Mouse (Mus musculus) brain, embryonic 18.5 days (tissue): Measurements from ENCODE around the gene Asb15.

Experiments
- DNase-seq: peaks from one replicate; pipeline ENCODE4 v3.0.0-alpha.2; 2012; ENCODE audit warnings: low read depth, low spot score

Gene Asb15

DNA sequence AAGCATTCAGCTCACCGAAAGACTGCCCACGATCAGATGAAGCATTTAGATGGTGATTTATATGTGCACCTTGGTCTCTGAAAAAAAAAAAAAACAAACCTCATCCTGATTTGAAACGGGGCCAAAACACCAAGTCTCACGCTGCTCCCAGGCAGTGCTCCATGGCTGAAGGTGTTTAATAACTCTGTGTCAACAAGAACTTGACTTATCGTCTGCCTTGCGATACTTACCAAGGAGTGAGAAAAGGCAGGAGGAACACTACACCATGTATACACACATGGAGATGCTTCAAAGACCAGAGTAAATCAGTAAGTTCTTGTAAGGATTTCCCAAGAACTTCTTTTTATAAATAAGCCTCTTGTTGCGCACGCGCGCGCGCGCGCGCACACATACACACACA is 79.6 kb downstream of the Asb15 start:
- no peak for DNase-seq

DNA sequence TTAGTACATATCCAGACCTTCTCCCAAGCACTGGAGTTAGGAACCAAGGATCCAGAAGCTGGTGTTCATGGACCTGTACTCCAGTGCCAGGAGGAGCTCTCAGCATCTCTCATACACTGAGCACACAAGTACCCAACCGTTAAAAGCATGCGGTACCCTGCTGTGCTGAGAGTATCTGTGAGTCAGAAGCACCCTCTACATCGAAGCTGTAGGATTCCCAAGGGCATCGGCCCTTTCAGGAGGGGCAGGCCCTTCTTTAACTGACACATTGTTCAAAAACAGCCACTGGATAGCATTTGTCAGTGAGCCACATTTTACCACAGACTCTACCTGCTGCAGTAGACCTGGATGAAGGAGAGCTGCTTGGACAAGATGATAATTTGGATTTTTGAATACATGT is 80.2 kb downstream of the Asb15 start:
- DNase-seq: no peak

DNA sequence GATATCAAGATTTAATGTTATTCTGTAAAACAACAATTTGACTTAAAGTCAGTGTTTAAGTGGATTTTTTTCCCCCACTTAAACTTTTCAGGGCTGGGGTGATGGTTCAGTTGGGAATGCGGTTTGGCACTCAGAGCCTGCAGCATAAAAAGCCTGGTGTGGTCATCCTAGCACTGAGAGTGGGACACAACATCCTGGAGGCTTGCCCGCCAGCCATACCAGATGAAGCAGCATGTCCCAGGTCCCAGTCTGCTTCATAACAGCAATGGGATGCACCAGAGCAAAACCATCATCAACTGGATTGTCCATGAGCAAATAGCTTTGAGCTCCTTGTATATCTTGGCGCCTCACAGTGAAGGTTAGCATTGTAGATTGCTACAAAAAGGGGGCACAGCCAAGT is 80.7 kb downstream of the Asb15 start:
- DNase-seq: no peak

DNA sequence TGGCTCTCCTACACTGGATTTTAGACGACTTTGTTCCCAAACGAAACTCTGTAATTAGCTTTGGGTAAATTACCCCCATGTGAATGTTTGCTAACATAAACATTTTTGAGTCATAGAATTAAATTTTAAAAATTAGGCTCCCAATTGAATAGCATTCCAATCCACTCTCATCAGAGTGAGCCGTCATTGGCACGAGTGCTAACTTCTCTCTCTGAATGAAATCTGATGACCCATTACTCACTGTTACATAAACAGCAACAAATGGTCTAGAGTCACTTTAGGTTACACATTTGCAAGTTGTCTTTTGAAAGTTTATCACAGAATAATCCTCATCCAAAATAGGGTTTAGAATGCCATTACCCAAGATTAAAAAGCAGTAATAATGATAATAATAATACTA is 81.6 kb downstream of the Asb15 start:
- DNase-seq: no peak

DNA sequence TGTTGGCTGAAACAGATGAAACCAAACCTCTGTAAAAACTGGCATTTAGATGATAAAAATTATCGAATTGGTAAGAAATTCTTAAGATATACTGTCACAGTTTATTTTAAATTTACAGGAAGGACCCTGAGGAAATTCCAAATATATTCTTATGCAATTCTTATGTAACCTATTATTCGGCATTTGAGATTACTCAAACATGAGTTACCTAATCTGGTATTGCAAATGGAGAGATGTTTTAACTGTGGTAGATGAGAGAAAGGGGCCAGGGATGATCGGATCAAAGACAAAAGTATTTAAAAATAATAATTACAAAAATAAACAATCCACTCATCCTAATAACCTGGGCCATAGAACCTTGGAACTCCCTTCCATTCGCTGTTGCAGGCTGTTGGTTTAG is 82.4 kb downstream of the Asb15 start:
- DNase-seq: no peak

DNA sequence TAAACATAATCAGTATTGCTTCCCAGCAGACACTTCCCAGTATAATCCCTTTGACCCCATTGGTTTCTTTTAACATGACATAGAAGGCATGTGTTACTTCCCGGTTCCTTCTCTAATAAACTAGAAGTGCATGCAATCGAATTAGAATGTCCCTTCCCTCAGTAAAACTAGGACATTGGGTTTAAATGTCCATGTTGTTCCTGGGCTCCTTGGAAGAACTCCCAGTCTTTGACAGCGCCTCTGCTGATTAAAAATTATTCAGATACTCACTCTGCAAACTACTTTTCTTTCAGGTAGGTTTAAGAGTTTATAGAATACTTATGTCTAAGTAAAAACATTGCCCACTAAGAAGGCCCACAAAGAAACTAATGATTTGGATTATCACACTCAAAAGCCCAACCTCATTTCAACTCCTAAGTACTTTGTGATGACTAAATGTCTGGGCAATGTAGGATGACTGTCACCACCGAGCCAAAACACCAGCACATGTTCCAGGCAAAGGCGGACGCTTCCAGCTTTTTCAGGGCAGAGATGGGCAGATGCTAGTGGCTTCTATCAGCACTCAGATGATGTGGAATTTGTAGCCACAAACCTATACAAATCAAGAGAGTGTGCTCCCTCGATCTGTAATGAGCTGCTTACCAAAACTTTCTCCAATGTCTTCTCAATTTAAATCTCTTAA is 84.3 kb downstream of the Asb15 start:
- DNase-seq: no peak

DNA sequence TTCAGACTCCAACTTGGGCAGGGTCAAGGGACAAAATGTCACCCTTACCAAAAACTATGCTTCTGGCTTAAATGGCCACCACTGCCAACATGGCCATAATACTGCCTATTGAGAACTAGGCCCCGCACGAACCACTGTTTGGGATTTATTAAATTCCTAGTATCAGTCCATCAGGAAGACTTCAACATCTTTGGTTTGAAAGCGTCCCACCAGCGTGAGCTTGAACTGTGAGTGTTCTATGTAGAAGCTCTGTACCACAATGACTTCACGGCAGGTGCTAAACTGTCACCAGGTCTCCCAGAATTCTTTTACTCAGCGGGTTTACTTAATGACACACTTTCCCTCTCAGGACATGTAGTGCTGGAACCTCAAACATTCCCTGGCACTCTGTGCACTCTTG is 85.4 kb downstream of the Asb15 start:
- no peak for DNase-seq

DNA sequence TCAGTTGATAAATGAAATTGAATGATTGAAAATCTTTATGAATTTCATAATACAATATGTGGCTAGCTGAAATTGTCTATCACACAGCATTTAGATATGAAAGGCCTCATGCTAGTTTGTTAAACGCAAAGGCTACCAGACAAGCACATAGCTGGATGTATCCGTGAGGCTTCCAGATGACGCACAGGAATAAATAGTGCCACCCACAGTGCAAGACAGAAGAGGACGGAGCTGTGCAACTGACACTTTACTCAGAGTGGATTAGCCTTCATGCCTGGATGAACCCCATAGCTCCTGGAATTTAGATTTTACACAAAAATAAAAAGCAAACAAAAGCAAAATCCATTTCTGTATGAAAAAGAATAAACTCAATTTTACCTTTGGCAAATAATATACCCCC is 86.0 kb downstream of the Asb15 start:
- DNase-seq: no peak

DNA sequence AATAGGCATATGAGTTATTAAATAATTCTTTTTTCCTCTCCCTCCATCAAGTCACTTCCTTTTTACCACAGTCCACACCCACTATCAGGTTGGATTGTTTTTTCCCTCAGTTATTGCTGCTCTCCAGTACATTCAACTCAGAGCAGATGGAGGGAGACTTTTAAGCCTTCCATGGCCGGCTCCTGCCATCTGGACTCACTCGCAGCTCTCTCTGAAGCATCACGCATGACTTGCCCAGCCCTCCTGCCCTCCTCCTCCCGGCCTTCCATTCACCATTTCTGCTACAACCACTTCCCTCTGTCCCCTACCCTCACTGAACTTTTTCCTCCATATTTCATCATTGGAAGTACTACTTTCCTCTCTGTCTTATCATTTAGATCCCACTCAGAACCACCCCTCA is 88.8 kb downstream of the Asb15 start:
- DNase-seq: no peak

DNA sequence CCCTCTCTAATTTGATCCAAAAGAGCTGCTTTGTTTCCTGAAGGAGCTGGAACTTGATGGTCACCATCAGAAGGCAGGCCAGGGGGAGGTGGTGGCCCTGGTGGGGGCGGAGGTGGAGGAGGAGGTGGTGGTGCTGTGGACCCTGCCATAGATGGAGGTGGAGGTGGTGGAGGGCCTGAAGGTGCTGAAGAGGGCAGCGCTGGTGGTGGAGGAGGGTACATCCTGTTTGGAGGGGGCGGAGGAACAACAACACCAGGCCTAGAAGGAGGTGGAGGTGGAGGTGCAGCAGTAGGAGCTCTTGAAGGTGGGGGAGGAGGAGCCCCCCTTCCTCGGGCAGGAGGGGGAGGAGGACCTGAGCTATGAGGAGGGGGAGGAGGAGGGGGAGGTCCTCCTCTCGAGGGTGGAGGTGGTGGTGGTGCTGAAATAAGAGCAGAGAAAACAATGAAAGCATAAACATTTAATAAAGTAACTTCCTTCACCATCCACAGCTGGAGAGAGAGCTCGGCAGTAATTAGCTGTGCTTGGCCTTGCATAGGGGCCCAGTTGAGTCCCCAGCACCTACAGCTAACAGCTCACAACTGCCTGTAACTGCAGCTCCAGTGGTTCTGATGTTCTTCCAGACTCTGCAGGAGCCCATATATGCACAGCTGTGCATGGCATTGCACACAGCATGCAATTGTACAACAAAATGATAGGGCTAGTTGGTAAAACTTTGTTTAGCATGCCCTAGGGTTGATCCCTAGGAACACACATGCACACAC is 91.5 kb downstream of the Asb15 start:
- no peak for DNase-seq

DNA sequence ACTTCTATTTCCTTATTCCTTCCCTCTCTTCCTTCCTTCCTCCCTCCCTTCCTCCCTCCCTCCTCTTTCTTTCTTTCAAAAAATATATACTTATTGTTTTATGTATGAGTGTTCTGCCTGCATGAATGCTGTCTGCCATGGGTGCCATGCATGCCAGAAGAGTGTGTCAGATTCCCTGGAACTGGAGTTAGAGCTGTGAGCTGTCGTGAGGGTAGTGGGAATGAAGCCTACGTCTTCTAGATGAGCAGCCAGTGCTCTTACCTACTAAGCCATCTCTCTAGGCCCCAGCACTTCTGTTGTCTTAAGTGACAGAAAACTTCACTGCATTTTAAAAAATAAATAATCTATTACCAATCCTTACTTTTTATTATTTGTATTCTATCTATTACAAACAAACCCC is 93.0 kb downstream of the Asb15 start:
- DNase-seq: no peak

DNA sequence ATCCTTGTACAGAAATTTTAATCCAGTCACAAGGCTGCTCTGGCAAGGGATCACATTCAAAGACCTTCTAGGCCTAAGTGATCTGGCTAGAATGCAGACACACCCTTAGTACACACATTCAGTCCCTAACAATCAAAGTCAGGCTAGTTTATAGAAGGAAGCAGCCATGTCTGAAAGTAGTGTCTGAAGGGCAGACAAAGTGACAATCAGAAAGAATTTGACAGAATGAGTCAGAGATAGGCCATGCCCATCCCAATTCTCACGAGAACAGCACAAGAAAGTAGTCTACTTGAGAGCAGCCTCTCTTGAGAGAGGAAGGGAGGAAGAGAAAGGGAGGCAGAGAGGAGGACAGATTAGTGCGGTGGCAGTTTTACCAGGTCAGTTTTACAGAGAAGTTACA is 94.2 kb downstream of the Asb15 start:
- no peak for DNase-seq
